Mouse (Mus musculus) heart, adult 9 months (tissue): ENCODE results near the gene Cyp27a1.

Experiments used
- DNase-seq, 2 experiments: peaks; one replicate each; pipeline ENCODE4 v3.0.0; 2022; ENCODE audit warnings: low spot score in 2 of 2

Gene Cyp27a1

GRCm38 (mm10) chr1:74713099-74713858, at the start of gene Cyp27a1:
Gene Cyp27a1, plus strand, starts transcription at chr1:74713574.
- peak; percentile 89 to 91 for DNase-seq

GRCm38 (mm10) chr1:74665153-74665552, 48.2 kb upstream of the Cyp27a1 start:
- peak; percentile 20 to 32 for DNase-seq

- DNase-seq = no peak
Measured at GRCm38 (mm10) chr1:74668371-74668770, 45.0 kb upstream of the Cyp27a1 start.

- no peak for DNase-seq
Measured at GRCm38 (mm10) chr1:74672731-74673130, 40.6 kb upstream of the Cyp27a1 start.

- no peak for DNase-seq
Measured at GRCm38 (mm10) chr1:74676863-74677262, 36.5 kb upstream of the Cyp27a1 start.

- no peak for DNase-seq
Measured at GRCm38 (mm10) chr1:74677843-74678242, 35.5 kb upstream of the Cyp27a1 start.

- no peak for DNase-seq
Measured at GRCm38 (mm10) chr1:74687131-74687530, 26.2 kb upstream of the Cyp27a1 start.

GRCm38 (mm10) chr1:74693891-74694583, 19.3 kb upstream of the Cyp27a1 start:
- no peak for DNase-seq

GRCm38 (mm10) chr1:74695836-74696235, 17.5 kb upstream of the Cyp27a1 start:
- DNase-seq = no peak

GRCm38 (mm10) chr1:74697416-74697815, 16.0 kb upstream of the Cyp27a1 start:
- no peak for DNase-seq

GRCm38 (mm10) chr1:74698353-74698752, 15.0 kb upstream of the Cyp27a1 start:
- peak in 1 of 2 experiments; percentile 33 for DNase-seq

GRCm38 (mm10) chr1:74698791-74699190, 14.6 kb upstream of the Cyp27a1 start:
- DNase-seq = peak; percentile 48 to 67

GRCm38 (mm10) chr1:74702142-74702553, 11.2 kb upstream of the Cyp27a1 start:
- no peak for DNase-seq

GRCm38 (mm10) chr1:74704156-74704555, 9.2 kb upstream of the Cyp27a1 start:
- DNase-seq = no peak

- no peak for DNase-seq
Measured at GRCm38 (mm10) chr1:74705016-74705415, 8.4 kb upstream of the Cyp27a1 start.

GRCm38 (mm10) chr1:74709566-74709965, 3.8 kb upstream of the Cyp27a1 start:
- no peak for DNase-seq

- no peak for DNase-seq
Measured at GRCm38 (mm10) chr1:74712046-74712445, 1.3 kb upstream of the Cyp27a1 start.

- DNase-seq = peak in 1 of 2 experiments; percentile 31
Measured at GRCm38 (mm10) chr1:74712461-74713098, 794 bp upstream of the Cyp27a1 start.

GRCm38 (mm10) chr1:74713859-74714730, 721 bp downstream of the Cyp27a1 start:
- DNase-seq = peak in 1 of 2 experiments; percentile 35

GRCm38 (mm10) chr1:74714967-74715366, 1.6 kb downstream of the Cyp27a1 start:
- no peak for DNase-seq

- DNase-seq = no peak
Measured at GRCm38 (mm10) chr1:74715468-74715867, 2.1 kb downstream of the Cyp27a1 start.

GRCm38 (mm10) chr1:74715886-74716285, 2.5 kb downstream of the Cyp27a1 start:
- no peak for DNase-seq
